Mouse (Mus musculus) neural tube, embryonic 14.5 days (tissue): ENCODE results near the gene Ubac2. TPM values are rescaled to one million over a fixed set of nuclear protein-coding genes. Genes with fewer than 3 reads are reported as not detected.

Experiments
- ATAC-seq: fragments of 200-750 bp; cut with Nextera tagmentation; 2 replicates; pipeline ENCODE4 v1.8.0; 2017; ENCODE audit warnings: low read depth, mild to moderate bottlenecking, moderate TSS enrichment, moderate library complexity
- H3K27ac ChIP-seq: fragments of 300-500 bp; sonication (generic); 2 replicates; pipeline ENCODE4 v1.5.1; 2014; ENCODE audit warnings: low read depth, mild to moderate bottlenecking, control low read depth, low read length, moderate library complexity, mixed read lengths
- H3K27me3 ChIP-seq: fragments of 300-500 bp; sonication (generic); 2 replicates; pipeline ENCODE4 v1.6.1; 2014; ENCODE audit warnings: low read length; ENCODE audit not compliant: control insufficient read depth, insufficient read depth
- H3K36me3 ChIP-seq: fragments of 300-500 bp; sonication (generic); 2 replicates; pipeline ENCODE4 v1.6.1; 2014; ENCODE audit warnings: low read length, mixed read lengths; ENCODE audit not compliant: control insufficient read depth, insufficient read depth
- H3K4me1 ChIP-seq: fragments of 300-500 bp; sonication (generic); 2 replicates; pipeline ENCODE4 v1.6.1; 2014; ENCODE audit warnings: low read length; ENCODE audit not compliant: control insufficient read depth, insufficient read depth
- H3K4me2 ChIP-seq: fragments of 300-500 bp; sonication (generic); 2 replicates; pipeline ENCODE4 v1.6.1; 2014; ENCODE audit warnings: mild to moderate bottlenecking, low read depth, low read length, control low read depth
- H3K4me3 ChIP-seq: fragments of 300-500 bp; sonication (generic); 2 replicates; pipeline ENCODE4 v1.5.1; 2014; ENCODE audit warnings: low read depth, low read length, control low read depth, mixed read lengths
- H3K9ac ChIP-seq: fragments of 300-500 bp; sonication (generic); replicated peaks from 2 replicates; pipeline ENCODE4 v1.6.1; 2014; ENCODE audit warnings: low read depth, mild to moderate bottlenecking, control low read depth, low read length, mixed read lengths
- H3K9me3 ChIP-seq: fragments of 300-500 bp; sonication (generic); 2 replicates; pipeline ENCODE4 v1.6.1; 2016; ENCODE audit warnings: low read length; ENCODE audit not compliant: control insufficient read depth
- WGBS: fragments of 180-500 bp; shearing (Covaris S2); extraction: QIAGEN DNeasy Blood & Tissue Kit; methylation state at CpG from one replicate; pipeline ENCODE4 v1.1.7; 2014; 5-methylcytosine and 5-hydroxymethylcytosine counted together
- polyA plus RNA-seq: library from polyadenylated mRNA; unstranded; fragments of >200 nt; fragmentation: Nextera tagmentation; extraction: Ambion mirVana; gene quantifications from 2 replicates; pipeline ENCODE4 v1.2.1, GENCODE M21; 2014

The Ubac2 gene
- polyA plus RNA-seq, 1 experiment from 2014 or later, result 48.7 TPM

DNA sequence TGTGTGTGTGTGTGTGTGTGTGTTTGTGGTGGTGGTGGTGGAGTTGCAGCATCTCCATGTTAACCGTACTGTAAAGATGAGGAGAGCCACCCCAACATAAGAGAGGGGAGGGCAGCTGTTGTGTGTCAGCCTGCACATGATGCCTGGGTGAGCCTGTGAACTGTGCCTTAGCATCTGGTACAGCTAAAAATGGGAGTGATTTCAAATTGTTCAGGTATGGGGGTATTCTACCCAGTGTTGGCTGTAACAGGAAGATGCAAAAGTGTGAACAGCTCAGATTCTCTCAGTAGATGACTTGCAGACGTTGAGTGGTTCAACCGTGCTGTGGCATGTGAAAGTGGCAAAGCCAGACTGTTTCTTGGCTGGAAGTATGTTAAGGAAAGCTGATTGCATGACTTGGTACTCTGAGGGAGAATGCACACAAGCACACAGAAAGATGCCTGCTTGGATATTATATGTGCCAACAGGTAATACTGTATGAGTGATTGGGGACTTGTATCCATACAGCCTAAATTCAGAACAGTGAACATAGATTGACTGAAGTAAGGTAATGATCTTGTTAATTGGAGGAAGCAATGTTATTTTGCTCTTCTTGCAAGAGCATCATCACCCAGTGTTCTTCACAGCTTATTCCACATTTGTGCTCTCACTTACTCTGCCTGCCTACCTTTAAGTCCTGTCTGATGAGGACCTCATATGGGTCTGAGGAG lies 79.8 kb downstream of the Ubac2 start:
- H3K4me1 ChIP-seq, result no peaks in the 10 kb centered on the region
- H3K4me3 ChIP-seq, result no peak overlapping the region
- H3K9me3 ChIP-seq, result no peaks in the 10 kb centered on the region
- H3K27ac ChIP-seq, result no peak overlapping the region
- no peak overlapping the region for H3K4me2 ChIP-seq
- H3K27me3 ChIP-seq, result no peaks in the 10 kb centered on the region
- no peaks in the 10 kb centered on the region for H3K36me3 ChIP-seq
- no peak overlapping the region for H3K9ac ChIP-seq
- WGBS, result 93% methylated on average over 3 of the region's 3 CpGs
- no peak for ATAC-seq

DNA sequence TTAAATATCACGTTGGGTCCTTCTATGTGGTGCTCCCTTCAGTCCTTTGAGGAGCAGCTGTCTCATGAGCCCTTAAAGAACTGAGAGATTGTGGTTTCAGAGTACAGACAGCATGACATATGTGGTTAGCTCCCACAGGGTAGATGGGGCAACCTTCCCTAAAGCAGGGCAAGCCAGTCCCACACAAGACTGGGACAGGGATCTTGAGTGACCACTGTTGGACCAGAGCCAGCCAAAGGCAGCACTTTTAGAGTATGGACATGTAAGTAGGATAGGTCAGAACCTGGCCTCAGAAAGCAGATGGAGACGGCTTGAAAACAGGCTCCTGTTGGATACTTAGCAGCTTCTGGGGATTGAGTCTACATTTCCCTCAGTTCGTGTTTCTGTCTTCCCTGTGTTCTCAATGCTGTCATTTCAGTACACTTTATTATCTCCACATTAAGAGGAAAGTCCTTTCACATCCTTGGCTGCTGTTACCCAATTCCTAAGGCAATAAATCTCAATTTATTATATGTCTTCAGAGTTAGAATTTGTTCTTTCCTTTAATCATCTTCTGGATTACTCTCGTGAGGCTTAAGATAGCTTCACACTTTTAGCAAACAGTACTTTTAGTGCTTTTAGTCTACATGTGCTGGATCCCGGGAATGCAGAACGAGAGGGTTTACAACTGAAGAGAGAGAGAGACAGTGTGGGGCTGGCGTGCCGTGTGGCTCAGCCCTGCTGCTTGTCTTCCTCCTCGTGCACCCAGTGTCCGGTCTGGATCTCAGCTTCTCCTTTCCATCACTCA lies 80.5 kb downstream of the Ubac2 start:
- H3K27me3 ChIP-seq, result no peaks in the 10 kb centered on the region
- H3K9me3 ChIP-seq, result no peaks in the 10 kb centered on the region
- WGBS, result 65% methylated on average over 10 of the region's 10 CpGs
- H3K9ac ChIP-seq, result no peak overlapping the region
- H3K27ac ChIP-seq, result no peak overlapping the region
- no peak overlapping the region for H3K4me3 ChIP-seq
- no peaks in the 10 kb centered on the region for H3K4me1 ChIP-seq
- H3K4me2 ChIP-seq, result no peak overlapping the region
- no peaks in the 10 kb centered on the region for H3K36me3 ChIP-seq
- ATAC-seq, result no peak

DNA sequence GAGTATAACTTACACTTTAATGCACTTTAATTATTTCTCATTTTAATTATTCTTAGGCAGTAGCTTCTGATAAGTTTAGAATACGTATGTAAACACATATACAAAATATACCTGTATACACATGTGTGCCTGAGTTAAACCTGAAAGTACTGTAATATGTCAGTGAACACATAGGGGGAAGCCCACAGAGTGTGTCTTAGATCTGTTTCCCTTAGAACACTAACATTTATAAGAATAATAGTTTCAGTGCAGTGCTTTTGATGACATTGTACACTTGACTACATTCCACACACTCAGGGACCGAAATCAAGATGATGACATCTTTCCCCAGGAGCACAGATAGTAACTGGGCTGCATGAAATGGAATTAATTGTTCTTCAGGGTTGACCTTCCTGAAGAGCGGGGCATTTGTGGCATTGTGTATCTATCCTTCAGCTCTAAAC lies 81.1 kb downstream of the Ubac2 start:
- 94% methylated on average over 3 of the region's 3 CpGs for whole genome bisulfite sequencing
- H3K36me3 ChIP-seq, result no peaks in the 10 kb centered on the region
- no peak overlapping the region for H3K4me3 ChIP-seq
- no peaks in the 10 kb centered on the region for H3K27me3 ChIP-seq
- ATAC-seq, result no peak
- H3K9ac ChIP-seq, result no peak overlapping the region
- H3K4me1 ChIP-seq, result no peaks in the 10 kb centered on the region
- H3K9me3 ChIP-seq, result no peaks in the 10 kb centered on the region
- no peak overlapping the region for H3K4me2 ChIP-seq
- H3K27ac ChIP-seq, result no peak overlapping the region

DNA sequence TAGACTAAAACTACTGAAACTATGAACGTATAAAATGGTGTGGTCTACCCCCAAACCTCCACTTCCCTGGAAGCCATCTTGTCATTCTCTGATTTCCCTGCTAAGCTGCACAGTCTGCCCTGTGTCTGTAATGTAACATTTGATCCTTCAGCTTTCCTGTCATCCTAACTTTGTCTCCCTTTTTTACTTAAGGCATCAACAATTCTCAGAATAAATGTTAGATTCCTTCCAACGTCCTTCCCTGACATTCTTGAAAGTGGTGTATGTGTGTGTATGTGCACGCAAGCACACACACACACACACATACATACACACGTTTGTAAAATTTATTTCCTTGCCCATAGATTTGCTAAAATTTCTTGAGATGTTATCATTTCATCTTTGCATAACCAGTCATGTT lies 81.6 kb downstream of the Ubac2 start:
- Histone ChIP-seq H3K4me2 (no peak overlapping the region), H3K4me3 (no peak overlapping the region), H3K27me3 (no peaks in the 10 kb centered on the region), H3K27ac (no peak overlapping the region), H3K36me3 (no peaks in the 10 kb centered on the region), H3K4me1 (no peaks in the 10 kb centered on the region), H3K9ac (no peak overlapping the region), H3K9me3 (no peaks in the 10 kb centered on the region)
- ATAC-seq, result no peak
- WGBS, result 92% methylated on average over 4 of the region's 4 CpGs

DNA sequence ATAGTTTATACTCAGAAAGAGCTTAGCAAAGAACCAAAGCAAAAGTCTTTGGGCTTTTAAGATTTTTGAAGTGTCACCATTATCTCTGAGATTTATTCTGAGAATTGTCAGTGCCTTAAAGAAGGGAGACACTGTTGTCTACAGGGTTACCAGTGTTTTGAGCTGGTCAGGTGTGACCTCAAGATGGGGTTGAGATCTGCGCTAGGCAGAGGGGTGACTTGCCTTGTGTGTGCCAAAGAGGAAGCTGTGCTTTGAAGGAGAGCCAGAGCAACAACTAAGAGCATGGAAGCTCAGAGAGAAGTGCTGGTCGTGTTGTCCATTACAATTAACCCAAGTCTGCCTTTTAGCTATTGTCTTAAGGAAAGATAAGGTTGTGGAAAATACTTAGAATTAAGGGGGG lies 82.1 kb downstream of the Ubac2 start:
- H3K27me3 ChIP-seq, result no peaks in the 10 kb centered on the region
- no peak overlapping the region for H3K4me3 ChIP-seq
- H3K27ac ChIP-seq, result no peak overlapping the region
- no peak overlapping the region for H3K4me2 ChIP-seq
- H3K36me3 ChIP-seq, result no peaks in the 10 kb centered on the region
- no peaks in the 10 kb centered on the region for H3K9me3 ChIP-seq
- no peak overlapping the region for H3K9ac ChIP-seq
- no peak for ATAC-seq
- WGBS, result 87% methylated on average over 2 of the region's 2 CpGs
- H3K4me1 ChIP-seq, result no peaks in the 10 kb centered on the region

DNA sequence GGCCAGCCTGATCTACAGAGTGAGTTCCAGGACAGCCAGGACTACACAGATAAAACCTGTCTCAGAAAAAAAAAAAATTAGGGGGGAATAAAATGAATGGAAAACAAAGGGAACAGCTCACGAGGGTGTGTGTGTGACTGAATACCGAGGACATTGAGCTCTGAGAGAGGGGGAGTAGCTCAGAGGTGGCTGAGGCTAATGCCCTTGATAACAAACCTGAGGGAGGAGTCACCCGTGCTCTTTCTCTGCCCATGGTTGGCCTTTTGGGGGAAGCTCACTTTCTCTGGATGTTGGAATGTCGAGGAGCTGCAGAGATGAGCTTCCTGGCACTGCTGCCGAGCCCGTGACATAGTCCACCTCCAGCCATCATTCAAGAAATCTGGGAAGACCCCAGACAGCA lies 82.6 kb downstream of the Ubac2 start:
- Histone ChIP-seq H3K9me3 (no peaks in the 10 kb centered on the region), H3K4me2 (no peak overlapping the region), H3K36me3 (no peaks in the 10 kb centered on the region), H3K27ac (no peak overlapping the region), H3K4me1 (no peaks in the 10 kb centered on the region), H3K4me3 (no peak overlapping the region), H3K9ac (no peak overlapping the region), H3K27me3 (no peaks in the 10 kb centered on the region)
- no peak for ATAC-seq
- WGBS, result 74% methylated on average over 6 of the region's 6 CpGs

DNA sequence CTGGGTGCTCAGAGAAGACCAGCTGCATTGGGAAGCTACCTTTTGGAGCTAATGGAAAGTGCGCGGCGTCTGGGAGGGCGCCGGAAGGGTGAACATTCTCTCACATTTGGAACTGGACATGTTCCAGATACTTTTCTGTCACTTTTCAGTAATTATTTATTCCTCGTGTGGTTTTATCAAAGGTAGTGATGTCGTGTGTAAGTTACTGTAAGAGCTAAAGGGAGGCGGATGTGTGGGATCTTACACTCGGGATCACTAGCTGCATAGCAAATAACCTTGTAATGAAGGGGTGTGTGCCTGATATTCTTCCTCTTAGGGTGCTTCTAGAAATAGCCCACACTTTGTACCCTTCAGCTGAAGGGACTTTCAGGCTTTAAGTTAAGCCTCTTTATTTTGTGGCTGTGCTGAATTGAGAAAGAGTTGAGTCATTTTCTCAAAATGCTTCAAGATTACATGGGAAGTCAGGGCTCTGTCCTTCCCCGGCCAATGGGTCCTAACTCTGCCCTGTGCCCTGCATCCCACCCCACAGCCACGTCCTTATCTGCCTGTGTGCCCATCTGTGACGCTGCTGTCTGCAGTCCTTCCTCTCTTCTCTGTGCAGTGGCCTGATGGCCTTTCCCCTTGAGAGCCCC lies 83.2 kb downstream of the Ubac2 start:
- Histone ChIP-seq H3K27me3 (no peaks in the 10 kb centered on the region), H3K27ac (no peak overlapping the region), H3K4me3 (no peak overlapping the region), H3K4me1 (no peaks in the 10 kb centered on the region), H3K4me2 (no peak overlapping the region), H3K9ac (no peak overlapping the region), H3K36me3 (no peaks in the 10 kb centered on the region), H3K9me3 (no peaks in the 10 kb centered on the region)
- 84% methylated on average over 12 of the region's 12 CpGs for whole genome bisulfite sequencing
- peak; percentile 31; the same call in 1 of the 2 replicates for ATAC-seq

DNA sequence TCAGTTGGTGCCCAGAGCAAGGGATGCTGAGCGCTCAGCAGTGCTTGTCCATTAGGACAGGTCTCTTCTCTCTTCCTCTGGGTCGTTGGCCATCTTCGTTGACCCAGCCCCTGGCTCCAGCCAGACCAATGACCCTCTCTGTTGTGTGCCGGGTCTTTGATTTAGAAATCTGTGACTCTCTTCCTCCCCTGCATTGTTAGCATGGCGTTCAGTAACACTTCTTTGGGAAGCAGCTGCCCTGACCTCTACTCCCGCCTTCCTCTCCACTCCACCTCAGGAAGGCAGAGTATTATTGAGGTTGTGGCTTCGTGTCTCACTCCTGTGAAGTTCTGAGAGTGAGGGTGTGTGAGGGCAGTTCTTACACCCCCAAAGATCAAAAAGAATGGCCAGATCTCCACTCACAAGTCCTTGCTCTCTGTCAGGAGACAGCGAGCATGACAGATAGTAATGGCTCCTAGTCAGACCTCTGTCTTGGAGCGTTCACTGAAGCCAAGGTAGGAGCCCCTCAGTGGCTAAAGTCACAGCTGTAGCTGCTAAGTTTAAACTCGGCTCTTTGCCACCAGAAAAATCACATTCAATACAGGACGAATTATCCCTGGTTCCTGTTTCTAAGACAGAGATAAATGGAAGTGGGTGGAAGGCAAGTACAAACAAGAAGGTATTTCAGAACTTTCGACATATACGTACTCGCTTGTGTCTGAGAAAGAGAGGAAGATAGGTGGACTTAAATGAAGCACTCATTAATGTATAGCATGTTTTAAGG lies 83.9 kb downstream of the Ubac2 start:
- no peaks in the 10 kb centered on the region for H3K9me3 ChIP-seq
- no peaks in the 10 kb centered on the region for H3K36me3 ChIP-seq
- no peak overlapping the region for H3K27ac ChIP-seq
- ATAC-seq, result no peak
- no peaks in the 10 kb centered on the region for H3K4me1 ChIP-seq
- 78% methylated on average over 14 of the region's 14 CpGs for WGBS
- H3K9ac ChIP-seq, result no peak overlapping the region
- no peak overlapping the region for H3K4me2 ChIP-seq
- H3K27me3 ChIP-seq, result no peaks in the 10 kb centered on the region
- no peak overlapping the region for H3K4me3 ChIP-seq
